20 mouse cellular contexts compared by ENCODE assay signal in genomic region chr19:7342646-7343045, GRCm38 (mm10). TPM values are rescaled to one million over a fixed set of nuclear protein-coding genes. Genes with fewer than 3 reads are reported as not detected.
DNase-seq lines count a peak whose midpoint lies in the region; ATAC-seq and TF ChIP-seq lines count a peak whose summit lies in the region.
"Had no signal": no experiment of that assay in that cellular context is flagged by ENCODE, and none has a peak within 500 bp of the region (broad histone marks: within the 10 kb centered on the region; RNA-seq: fewer than 3 reads in every experiment).

No protein-coding gene starts in this region.

- no peaks in the 10 kb centered on the region for H3K9me3 ChIP-seq in embryonic facial prominence, embryonic 14.5 days (ENCODE audit: control insufficient read depth, low read length)
- no peaks in the 10 kb centered on the region for H3K9me3 ChIP-seq in embryonic facial prominence, embryonic 10.5 days
- no peaks in the 10 kb centered on the region for H3K9me3 ChIP-seq in hindbrain, embryonic 15.5 days
- H3K9me3 ChIP-seq in hindbrain, embryonic 12.5 days (replicated peaks), result no peaks in the 10 kb centered on the region
- H3K9me3 ChIP-seq in midbrain, postnatal 0 days (ENCODE audit: low read length), result no peaks in the 10 kb centered on the region
- H3K9me3 ChIP-seq in midbrain, embryonic 13.5 days, result no peaks in the 10 kb centered on the region
- no peaks in the 10 kb centered on the region for H3K9me3 ChIP-seq in liver, embryonic 14.5 days (ENCODE audit: control insufficient read depth, low read length)
- H3K9me3 ChIP-seq: embryonic facial prominence, embryonic 15.5 days; forebrain, embryonic 12.5 days; heart, embryonic 15.5 days; limb, embryonic 15.5 days; midbrain, embryonic 12.5 days had no signal

- no peak overlapping the region for H3K4me3 ChIP-seq in embryonic facial prominence, embryonic 14.5 days (ENCODE audit: low read depth, low read length)
- no peak overlapping the region for H3K4me3 ChIP-seq in embryonic facial prominence, embryonic 10.5 days
- no peak overlapping the region for H3K4me3 ChIP-seq in hindbrain, embryonic 15.5 days
- H3K4me3 ChIP-seq in hindbrain, embryonic 12.5 days, result no peak overlapping the region
- H3K4me3 ChIP-seq in midbrain, postnatal 0 days (ENCODE audit: low read depth, low read length), result no peak overlapping the region
- H3K4me3 ChIP-seq in midbrain, embryonic 13.5 days (replicated peaks), result no peak overlapping the region
- H3K4me3 ChIP-seq in liver, embryonic 14.5 days (ENCODE audit: insufficient read depth in 1 of 2, low read depth in 2 of 2, low read length in 2 of 2), result peak overlapping the region in 1 of 2 experiments; percentile 84; a peak in 1 of 4 replicates
- no peak overlapping the region for H3K4me3 ChIP-seq in gastrocnemius, adult 2 months

- H3K27me3 ChIP-seq in embryonic facial prominence, embryonic 14.5 days (replicated peaks; ENCODE audit: control insufficient read depth, insufficient read depth, low read length), result no peaks in the 10 kb centered on the region
- H3K27me3 ChIP-seq in embryonic facial prominence, embryonic 10.5 days (replicated peaks; ENCODE audit: low read depth, poor library complexity, severe bottlenecking), result no peaks in the 10 kb centered on the region
- H3K27me3 ChIP-seq in hindbrain, embryonic 15.5 days, result no peaks in the 10 kb centered on the region
- H3K27me3 ChIP-seq in hindbrain, embryonic 12.5 days, result no peaks in the 10 kb centered on the region
- H3K27me3 ChIP-seq in midbrain, postnatal 0 days (ENCODE audit: insufficient read depth, low read length), result no peaks in the 10 kb centered on the region
- H3K27me3 ChIP-seq in midbrain, embryonic 13.5 days, result no peaks in the 10 kb centered on the region
- no peaks in the 10 kb centered on the region for H3K27me3 ChIP-seq in liver, embryonic 14.5 days (ENCODE audit: control insufficient read depth, insufficient read depth, low read length)
- H3K27me3 ChIP-seq: embryonic facial prominence, embryonic 15.5 days; forebrain, embryonic 12.5 days; heart, embryonic 15.5 days; limb, embryonic 15.5 days; midbrain, embryonic 12.5 days had no signal

- no peak overlapping the region for H3K4me2 ChIP-seq in embryonic facial prominence, embryonic 14.5 days (ENCODE audit: low read depth, low read length)
- no peak overlapping the region for H3K4me2 ChIP-seq in hindbrain, embryonic 15.5 days
- no peak overlapping the region for H3K4me2 ChIP-seq in hindbrain, embryonic 12.5 days (replicated peaks)
- no peak overlapping the region for H3K4me2 ChIP-seq in midbrain, postnatal 0 days (ENCODE audit: low read depth, low read length, poor library complexity, severe bottlenecking)
- H3K4me2 ChIP-seq in midbrain, embryonic 13.5 days (replicated peaks), result no peak overlapping the region
- H3K4me2 ChIP-seq in liver, embryonic 14.5 days (ENCODE audit: low read depth), result peak overlapping the region; percentile 85

- no peak for TF ChIP-seq CTCF in midbrain, postnatal 0 days (IDR thresholded peaks at IDR 0.05)
- TF ChIP-seq CTCF in liver, embryonic 14.5 days (IDR thresholded peaks at IDR 0.05; ENCODE audit: low read depth), result no peak
- no peak for TF ChIP-seq CTCF in gastrocnemius, adult 2 months (IDR thresholded peaks at IDR 0.05)

- no peaks in the 10 kb centered on the region for H3K36me3 ChIP-seq in embryonic facial prominence, embryonic 14.5 days (ENCODE audit: control insufficient read depth, insufficient read depth, low read length)
- H3K36me3 ChIP-seq in embryonic facial prominence, embryonic 10.5 days (replicated peaks), result peaks cover 13% of the 10 kb centered on the region
- H3K36me3 ChIP-seq in hindbrain, embryonic 15.5 days, result no peaks in the 10 kb centered on the region
- no peaks in the 10 kb centered on the region for H3K36me3 ChIP-seq in hindbrain, embryonic 12.5 days
- no peaks in the 10 kb centered on the region for H3K36me3 ChIP-seq in midbrain, postnatal 0 days (ENCODE audit: insufficient read depth, low read length)
- H3K36me3 ChIP-seq in midbrain, embryonic 13.5 days, result 0 out of 2 replicates have a peak, but pooled peaks cover 4% of the 10 kb centered on the region
- H3K36me3 ChIP-seq in liver, embryonic 14.5 days (replicated peaks; ENCODE audit: control insufficient read depth, insufficient read depth, low read depth), result no peaks in the 10 kb centered on the region
- H3K36me3 ChIP-seq: embryonic facial prominence, embryonic 15.5 days; forebrain, embryonic 12.5 days; heart, embryonic 15.5 days; limb, embryonic 15.5 days; midbrain, embryonic 12.5 days had no signal

- H3K9ac ChIP-seq in embryonic facial prominence, embryonic 14.5 days (ENCODE audit: low read depth, low read length), result 0 out of 2 replicates have a peak overlapping the region, but pooled peaks have one; percentile 94
- H3K9ac ChIP-seq in hindbrain, embryonic 15.5 days, result 0 out of 2 replicates have a peak overlapping the region, but pooled peaks have one; percentile 46
- H3K9ac ChIP-seq in hindbrain, embryonic 12.5 days, result no peak overlapping the region
- peak overlapping the region; percentile 13; the same call in 1 of the 2 replicates for H3K9ac ChIP-seq in midbrain, postnatal 0 days (replicated peaks; ENCODE audit: low read length, poor library complexity, severe bottlenecking)
- H3K9ac ChIP-seq in midbrain, embryonic 13.5 days (replicated peaks), result no peak overlapping the region
- peak overlapping the region; percentile 75 for H3K9ac ChIP-seq in liver, embryonic 14.5 days (replicated peaks)
- H3K9ac ChIP-seq: embryonic facial prominence, embryonic 15.5 days had no signal

- H3K27ac ChIP-seq in embryonic facial prominence, embryonic 14.5 days (replicated peaks; ENCODE audit: low read depth, low read length), result no peak overlapping the region
- H3K27ac ChIP-seq in embryonic facial prominence, embryonic 10.5 days (replicated peaks), result no peak overlapping the region
- no peak overlapping the region for H3K27ac ChIP-seq in hindbrain, embryonic 15.5 days (replicated peaks)
- H3K27ac ChIP-seq in hindbrain, embryonic 12.5 days, result no peak overlapping the region
- no peak overlapping the region for H3K27ac ChIP-seq in midbrain, postnatal 0 days (ENCODE audit: low read depth, low read length)
- no peak overlapping the region for H3K27ac ChIP-seq in midbrain, embryonic 13.5 days
- peak overlapping the region; percentile 93 for H3K27ac ChIP-seq in liver, embryonic 14.5 days
- no peak overlapping the region for H3K27ac ChIP-seq in gastrocnemius, adult 2 months
- H3K27ac ChIP-seq: forebrain, embryonic 12.5 days; midbrain, embryonic 12.5 days had no signal

- 68% methylated on average over 2 of the region's 2 CpGs for WGBS in embryonic facial prominence, embryonic 14.5 days
- 77% methylated on average over 2 of the region's 2 CpGs for WGBS in embryonic facial prominence, embryonic 10.5 days
- WGBS in hindbrain, embryonic 15.5 days, result 70% methylated on average over 2 of the region's 2 CpGs
- 74% methylated on average over 2 of the region's 2 CpGs for WGBS in hindbrain, embryonic 12.5 days
- WGBS in midbrain, postnatal 0 days, result 72% methylated on average over 2 of the region's 2 CpGs
- 73% methylated on average over 2 of the region's 2 CpGs for WGBS in midbrain, embryonic 13.5 days
- WGBS in liver, embryonic 14.5 days (ENCODE audit: insufficient replicate concordance), result 75% methylated on average over 2 of the region's 2 CpGs

- H3K4me1 ChIP-seq in embryonic facial prominence, embryonic 14.5 days (ENCODE audit: control insufficient read depth, insufficient read depth, low read length), result peaks cover 24% of the 10 kb centered on the region
- H3K4me1 ChIP-seq in embryonic facial prominence, embryonic 10.5 days, result peaks cover 35% of the 10 kb centered on the region
- H3K4me1 ChIP-seq in hindbrain, embryonic 15.5 days (replicated peaks), result peaks cover 33% of the 10 kb centered on the region
- H3K4me1 ChIP-seq in hindbrain, embryonic 12.5 days, result peaks cover 30% of the 10 kb centered on the region
- peaks cover 21% of the 10 kb centered on the region for H3K4me1 ChIP-seq in midbrain, postnatal 0 days (ENCODE audit: insufficient read depth, low read length)
- peaks cover 34% of the 10 kb centered on the region for H3K4me1 ChIP-seq in midbrain, embryonic 13.5 days (replicated peaks)
- H3K4me1 ChIP-seq in liver, embryonic 14.5 days (replicated peaks; ENCODE audit: control insufficient read depth in 2 of 2, insufficient read depth in 2 of 2, low read length in 1 of 2), result peaks cover 29 to 34% of the 10 kb centered on the region in 2 experiments

- intact Hi-C loops in gastrocnemius, adult 2 months (cut with DNase I), result loop anchor here (5.0 kb wide), 2 partner anchors 40 to 75 kb away; partner anchors contain the start of genes 2700081O15Rik and Spindoc

- DNase-seq in embryonic facial prominence, embryonic 14.5 days (ENCODE audit: low spot score), result no peak
- DNase-seq in embryonic facial prominence, embryonic 10.5 days (ENCODE audit: low spot score), result no peak
- no peak for DNase-seq in midbrain, postnatal 0 days (ENCODE audit: low spot score)
- no peak for DNase-seq in liver, embryonic 14.5 days (ENCODE audit: low read depth in 3 of 3, low spot score in 3 of 3)
- no peak for DNase-seq in gastrocnemius, adult 2 months
- DNase-seq: adrenal gland, adult 2 months; cerebellum, postnatal 10 days; gastrocnemius, postnatal 10 days; heart, adult 11 months; kidney, adult 11 months; kidney, postnatal 14 days; right cerebral cortex, adult 18-20 months had no signal

- no peak for ATAC-seq in embryonic facial prominence, embryonic 14.5 days (ENCODE audit: low read depth)
- no peak for ATAC-seq in hindbrain, embryonic 15.5 days (ENCODE audit: low FRiP score, low read depth)
- no peak for ATAC-seq in hindbrain, embryonic 12.5 days (ENCODE audit: low FRiP score)
- ATAC-seq in midbrain, postnatal 0 days (ENCODE audit: low FRiP score), result no peak
- no peak for ATAC-seq in midbrain, embryonic 13.5 days
- ATAC-seq in liver, embryonic 14.5 days (ENCODE audit: insufficient read depth), result no peak

- TF ChIP-seq EP300 in liver, embryonic 14.5 days (IDR thresholded peaks at IDR 0.05; ENCODE audit: low read depth), result no peak

RNA-seq across cellular contexts. Expression of gene Mark2, which starts 1.0 kb away (rescaled TPM):
- polyA plus RNA-seq in embryonic facial prominence, embryonic 14.5 days (2014; fragmentation: Nextera tagmentation; extraction: Ambion mirVana), result 42.0 and 42.1 TPM in 2 replicates
- 48.5 and 49.1 TPM in 2 replicates for polyA plus RNA-seq in embryonic facial prominence, embryonic 10.5 days (2016; fragmentation: Nextera tagmentation; extraction: Ambion mirVana)
- polyA plus RNA-seq in hindbrain, embryonic 15.5 days (2015; fragmentation: Nextera tagmentation; extraction: Ambion mirVana), result 49.5 and 52.5 TPM in 2 replicates
- polyA plus RNA-seq in hindbrain, embryonic 12.5 days (2016; fragmentation: Nextera tagmentation; extraction: Ambion mirVana), result 62.1 and 64.2 TPM in 2 replicates
- total RNA-seq in midbrain, postnatal 0 days (2014; rRNA removed), result 41.2 and 49.1 TPM in 2 replicates
- 38.0 and 38.1 TPM in 2 replicates for polyA plus RNA-seq in midbrain, postnatal 0 days (2015; fragmentation: Nextera tagmentation; extraction: Ambion mirVana)
- polyA plus RNA-seq in midbrain, embryonic 13.5 days (2015; fragmentation: Nextera tagmentation; extraction: Ambion mirVana), result 40.7 and 47.1 TPM in 2 replicates
- polyA plus RNA-seq in liver, embryonic 14.5 days (2012; rRNA removed), result 14.2 and 17.4 TPM in 2 replicates
- polyA plus RNA-seq in liver, embryonic 14.5 days (2014; fragmentation: Nextera tagmentation; extraction: Ambion mirVana), result 14.3 and 18.9 TPM in 2 replicates
- total RNA-seq in gastrocnemius, adult 2 months (2021), result 10 to 100 TPM; 36.9 to 37.1 TPM

RNA-seq across cellular contexts. Expression of gene Spindoc, which starts 40.1 kb away (rescaled TPM):
- 18.8 and 23.5 TPM in 2 replicates for polyA plus RNA-seq in embryonic facial prominence, embryonic 14.5 days (2014; fragmentation: Nextera tagmentation; extraction: Ambion mirVana)
- polyA plus RNA-seq in embryonic facial prominence, embryonic 10.5 days (2016; fragmentation: Nextera tagmentation; extraction: Ambion mirVana), result 44.5 and 51.7 TPM in 2 replicates
- polyA plus RNA-seq in hindbrain, embryonic 15.5 days (2015; fragmentation: Nextera tagmentation; extraction: Ambion mirVana), result 28.9 and 32.2 TPM in 2 replicates
- polyA plus RNA-seq in hindbrain, embryonic 12.5 days (2016; fragmentation: Nextera tagmentation; extraction: Ambion mirVana), result 37.8 and 44.1 TPM in 2 replicates
- 35.2 and 38.8 TPM in 2 replicates for total RNA-seq in midbrain, postnatal 0 days (2014; rRNA removed)
- polyA plus RNA-seq in midbrain, postnatal 0 days (2015; fragmentation: Nextera tagmentation; extraction: Ambion mirVana), result 19.2 and 19.8 TPM in 2 replicates
- polyA plus RNA-seq in midbrain, embryonic 13.5 days (2015; fragmentation: Nextera tagmentation; extraction: Ambion mirVana), result 42.2 and 45.3 TPM in 2 replicates
- polyA plus RNA-seq in liver, embryonic 14.5 days (2012; rRNA removed), result 2.5 and 2.9 TPM in 2 replicates
- 2.2 and 2.6 TPM in 2 replicates for polyA plus RNA-seq in liver, embryonic 14.5 days (2014; fragmentation: Nextera tagmentation; extraction: Ambion mirVana)
- 1 to 10 TPM; 8.0 to 10.0 TPM for total RNA-seq in gastrocnemius, adult 2 months (2021)

Comparison
In these comparisons a context has a peak if more than half of its experiments do, and no peak if none do; other contexts are left out.
1. H3K9ac ChIP-seq: peak in embryonic facial prominence, embryonic 14.5 days (single experiment), hindbrain, embryonic 15.5 days (single experiment), midbrain, postnatal 0 days (single experiment) and liver, embryonic 14.5 days (single experiment); none in hindbrain, embryonic 12.5 days (single experiment) and midbrain, embryonic 13.5 days (single experiment).